Mouse (Mus musculus): ENCODE measurements around the gene Gm27021.

DNA sequence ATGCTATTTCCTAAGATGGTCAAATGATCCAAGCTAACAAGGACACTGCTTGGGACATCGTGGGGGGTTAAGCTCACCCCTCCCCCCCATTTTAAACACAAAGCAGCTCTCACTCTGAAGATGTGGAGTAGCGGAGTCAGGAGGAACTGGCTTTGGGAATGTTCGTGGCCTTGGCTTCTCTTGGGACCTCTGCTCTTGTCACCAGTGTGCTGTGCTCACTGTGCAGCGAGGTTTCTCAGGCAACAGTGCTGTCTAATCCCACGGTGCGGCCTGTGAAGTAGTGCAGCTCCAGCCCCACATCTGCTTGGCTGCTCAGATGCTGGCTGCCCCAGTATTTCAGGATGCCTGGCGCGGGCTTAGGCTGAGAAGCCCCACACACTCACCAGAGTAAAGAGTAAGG is 10.5 kb downstream of the Gm27021 start:
- no peak for TF ChIP-seq CTCF (IDR thresholded peaks at IDR 0.05; ENCODE audit: insufficient read depth, low read depth, low read length)
- TF ChIP-seq POLR2A (IDR thresholded peaks at IDR 0.05; ENCODE audit: insufficient read depth, low read depth, low read length), result no peak

Measured in olfactory bulb, adult 2 months (tissue).